Mouse (Mus musculus) CD8-positive naive resting alpha-beta T cell, adult 2 months (primary cell): ENCODE results near the gene Serpinb6b.
"Not testable (repeated sequence)": the region's sequence is repeated elsewhere in the genome, so short reads cannot be mapped to it uniquely, and the experiment has no call there.

Source experiments
- DNase-seq, 2 experiments: peaks; one replicate each; pipeline ENCODE4 v3.0.0; 2022; ENCODE audit warnings: low read depth in 2 of 2, low spot score in 2 of 2

Gene Serpinb6b

DNA sequence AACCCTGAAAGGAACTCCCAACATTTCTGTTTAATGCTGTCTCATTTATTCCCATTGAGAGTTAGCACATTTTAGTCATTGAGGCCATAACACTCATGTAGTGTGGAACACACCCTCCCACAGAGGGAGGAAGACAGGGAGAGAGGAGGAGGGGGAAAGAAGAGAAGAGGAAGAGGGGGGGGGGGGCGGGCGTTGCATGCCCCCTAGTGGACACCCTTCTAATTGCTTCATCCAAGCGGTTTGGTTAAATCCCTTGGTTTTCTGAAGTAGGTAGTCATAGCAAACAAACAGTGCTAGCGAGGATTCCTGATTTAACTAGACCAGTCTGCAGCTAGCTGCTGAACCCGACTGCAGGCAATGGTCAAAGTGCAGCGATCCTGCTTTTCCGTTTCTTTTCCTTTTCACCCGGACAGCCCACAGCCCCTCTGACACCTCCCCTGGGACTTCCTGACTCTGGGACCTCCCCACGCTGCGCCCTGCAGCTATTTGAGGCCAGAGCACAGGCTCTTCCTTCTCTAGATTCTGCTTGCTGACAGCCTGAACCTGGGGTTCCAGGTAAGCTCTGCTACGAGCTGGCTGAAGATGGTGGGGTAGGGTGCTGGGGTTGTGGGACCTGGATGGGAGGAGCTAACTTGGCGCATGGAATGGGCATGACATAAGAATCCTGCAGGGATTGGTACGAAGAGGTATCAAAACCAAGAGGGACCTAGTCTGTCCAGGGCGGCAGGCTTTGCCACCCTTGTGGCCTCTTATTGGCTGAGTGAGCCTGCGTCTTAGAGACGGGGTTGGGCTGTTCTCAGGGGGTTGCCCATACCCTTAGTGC is at the start of gene Serpinb6b:
Gene Serpinb6b (plus strand): TSS at position 221 of the 823 bp plus-strand sequence.
- peak; percentile 13 to 35 for DNase-seq

DNA sequence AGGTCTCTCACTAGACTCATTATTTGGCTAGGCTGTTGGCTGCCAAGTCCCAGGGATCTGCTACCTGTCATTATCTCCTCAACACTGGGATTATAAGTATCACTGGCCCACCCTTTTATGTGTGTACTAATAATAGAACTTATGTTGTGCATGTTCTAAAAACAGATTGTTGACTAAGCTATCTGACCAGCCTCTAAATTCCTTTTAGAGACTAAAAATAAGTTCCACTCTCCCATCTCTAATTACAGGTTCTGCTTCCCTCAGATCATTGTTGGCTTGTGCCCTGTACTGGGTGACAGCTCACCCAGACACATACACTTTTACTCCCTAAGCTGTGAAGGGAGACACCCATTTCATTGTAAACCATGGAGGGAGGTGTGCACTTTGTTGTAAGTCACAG is 42.4 kb upstream of the Serpinb6b start:
- no peak for DNase-seq

DNA sequence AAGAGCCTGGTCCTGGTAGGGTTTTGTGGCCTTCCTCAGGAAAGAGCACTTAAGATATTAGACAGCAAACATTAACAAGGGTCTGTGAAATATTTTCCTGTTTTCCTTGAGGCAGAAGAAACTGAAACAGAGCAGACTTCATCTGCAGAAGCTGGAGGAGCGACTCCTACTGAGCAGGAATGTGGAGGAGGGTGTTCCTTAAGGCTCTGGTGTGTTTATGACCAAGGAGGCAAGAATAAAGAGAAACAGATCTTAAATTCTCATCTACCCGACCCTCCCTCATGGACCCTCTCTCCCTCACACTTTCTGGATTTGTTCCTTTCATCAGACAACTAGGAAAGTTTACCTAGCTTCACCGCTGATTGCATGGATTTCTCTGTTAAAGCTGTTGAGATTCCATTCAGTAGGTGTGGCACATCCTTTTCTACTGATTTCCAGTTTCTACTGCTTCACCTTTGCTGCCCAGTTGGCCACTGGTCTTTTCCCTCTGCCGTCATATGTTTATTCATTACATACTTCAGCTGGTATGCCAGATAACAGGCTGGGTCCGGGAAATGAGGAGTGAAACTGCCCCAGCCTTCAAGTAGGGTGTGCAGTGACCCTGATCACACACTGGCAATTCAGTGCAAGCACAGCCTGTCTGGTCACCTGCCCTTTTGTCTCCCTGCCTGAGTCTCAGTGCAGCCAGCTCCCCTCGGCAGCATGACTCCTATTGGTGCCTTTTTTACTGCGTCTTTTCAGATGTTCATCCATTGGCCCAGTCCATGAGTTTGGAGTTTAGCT is 40.2 kb upstream of the Serpinb6b start:
- DNase-seq: no peak

DNA sequence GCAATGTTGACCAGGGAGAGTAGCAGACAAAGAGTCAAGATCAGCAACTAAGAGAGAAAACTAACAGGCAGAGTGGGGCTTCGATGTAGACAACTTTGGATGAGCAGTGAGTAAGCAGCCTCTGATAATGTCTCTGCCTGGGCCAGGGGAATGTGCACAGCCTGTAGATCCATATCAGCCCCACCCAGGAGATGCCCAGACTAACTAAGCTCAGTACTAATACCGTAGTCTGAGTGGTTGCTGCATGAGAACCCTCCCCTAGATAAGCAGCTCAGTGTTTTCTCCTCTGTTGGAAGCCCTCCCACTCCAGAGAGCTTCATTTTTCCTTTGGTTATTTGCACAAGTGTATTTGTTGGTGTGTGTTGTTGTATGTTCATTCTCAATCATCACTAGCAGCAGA is 38.3 kb upstream of the Serpinb6b start:
- DNase-seq: no peak

DNA sequence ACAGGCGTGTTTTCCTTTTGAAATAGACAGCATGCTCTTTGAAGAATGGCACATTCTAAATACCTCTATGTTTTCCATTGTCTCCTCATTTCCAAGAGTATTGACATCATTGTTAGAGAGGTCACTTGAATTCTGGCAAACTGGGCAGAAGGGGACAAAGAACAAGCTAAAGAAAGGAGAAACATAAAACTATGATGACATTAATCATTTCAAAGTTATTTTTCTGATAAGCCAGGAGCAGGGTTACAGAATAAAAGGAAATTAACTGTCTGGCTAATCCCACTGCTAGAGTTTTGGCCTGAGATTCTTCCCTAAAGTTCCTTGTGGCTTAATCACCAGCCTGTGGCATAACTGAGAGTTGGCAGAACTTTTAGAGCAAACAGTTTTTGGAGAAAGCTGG is 37.8 kb upstream of the Serpinb6b start:
- no peak for DNase-seq

DNA sequence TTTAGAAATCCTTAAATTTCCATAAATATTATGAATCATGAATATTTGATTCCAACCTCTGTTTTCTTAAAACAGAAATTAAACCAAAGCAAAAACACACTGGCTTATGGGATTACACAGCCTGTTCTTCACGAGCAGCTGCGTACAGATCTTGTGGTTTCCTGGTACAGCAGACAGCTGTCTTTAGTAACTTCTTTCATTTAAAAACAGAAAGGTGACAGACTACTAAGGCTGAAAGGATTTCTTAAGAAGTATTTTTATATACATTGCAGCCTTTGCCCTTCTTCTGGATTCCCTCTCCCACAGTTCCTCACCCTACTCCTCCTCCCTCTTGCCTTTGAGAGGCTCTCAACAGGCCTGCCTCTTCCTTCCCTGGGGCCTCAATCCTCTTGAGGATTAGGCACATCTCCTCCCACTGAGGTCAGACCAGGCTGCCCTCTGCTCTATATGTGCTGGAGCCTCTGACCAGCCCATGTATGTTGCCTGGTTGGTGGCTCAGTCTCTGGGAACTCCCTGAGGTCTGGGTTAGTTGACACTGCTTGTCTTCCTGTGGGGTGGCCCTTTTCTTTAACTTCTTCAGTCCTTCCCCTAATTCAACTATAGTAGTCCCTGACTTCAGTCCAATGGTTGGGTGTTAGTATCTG is 35.8 kb upstream of the Serpinb6b start:
- no peak for DNase-seq

DNA sequence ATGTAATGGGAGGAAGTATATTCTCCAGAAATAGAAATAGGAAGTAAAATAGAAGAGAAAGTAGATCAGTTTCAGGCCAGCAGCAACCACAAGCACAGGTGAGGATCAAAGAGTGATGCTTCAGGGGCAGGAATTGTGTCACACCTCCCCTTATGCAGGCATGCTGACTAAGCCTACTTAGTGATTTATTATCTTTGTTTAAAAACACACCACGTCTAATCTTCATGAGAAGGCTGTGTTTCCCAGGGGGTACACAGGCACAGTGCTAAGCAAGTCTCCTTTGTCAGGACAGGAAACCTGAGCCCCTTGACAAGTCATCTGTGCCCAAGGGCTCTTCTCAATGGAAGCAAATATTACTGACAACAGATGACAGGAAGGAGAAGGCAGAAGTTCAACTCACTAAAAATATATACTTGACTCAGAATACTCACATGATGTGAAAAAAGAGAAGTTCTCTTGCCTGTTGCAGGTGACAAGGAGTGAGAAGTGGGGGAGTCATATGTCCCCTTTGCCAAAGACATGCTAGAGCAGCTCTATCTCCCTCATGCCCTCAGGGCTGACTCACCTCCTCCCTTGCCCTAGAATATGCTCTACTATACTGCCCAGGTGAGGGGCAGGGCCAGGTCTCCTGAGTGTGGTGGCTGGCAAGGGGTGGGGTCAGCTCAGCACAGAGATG is 30.2 kb upstream of the Serpinb6b start:
- DNase-seq: no peak

DNA sequence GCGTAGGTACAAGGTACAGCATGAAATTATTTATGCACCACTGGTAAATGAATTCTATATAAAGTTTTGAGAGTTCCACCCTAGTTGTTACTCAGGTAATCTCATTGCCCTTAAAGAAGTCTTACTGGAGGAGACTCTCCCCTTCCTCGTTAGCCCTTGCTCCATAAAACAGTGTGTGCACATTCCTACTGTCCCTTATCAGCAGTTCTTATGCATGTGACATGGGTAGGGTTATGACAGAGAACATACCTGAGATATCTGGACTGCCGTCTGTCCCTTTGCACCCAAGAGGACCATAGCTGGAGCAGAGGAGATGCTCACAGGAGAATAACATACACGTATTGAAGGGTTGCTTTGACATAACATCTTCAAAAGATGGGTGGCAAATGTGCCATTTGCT is 26.7 kb upstream of the Serpinb6b start:
- DNase-seq: not testable (repeated sequence)

DNA sequence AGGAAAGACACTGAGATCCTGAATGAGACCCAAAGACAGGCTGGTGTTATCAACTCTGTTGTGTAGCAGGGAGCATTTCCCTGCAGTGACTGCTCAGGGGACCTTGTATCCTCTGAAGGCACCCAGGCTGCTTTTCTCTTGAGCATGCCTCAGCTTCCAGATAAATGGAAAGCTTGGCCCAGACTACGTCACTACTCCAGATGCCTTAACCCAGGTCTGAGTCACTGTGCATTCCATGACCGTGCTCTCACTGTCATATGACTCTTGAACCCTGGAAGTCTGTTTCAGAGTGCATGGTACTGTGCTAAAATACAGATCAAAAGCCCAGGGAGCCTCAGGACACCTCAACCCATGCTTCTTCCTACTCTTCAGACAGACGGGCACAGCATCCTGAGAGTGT is 25.8 kb upstream of the Serpinb6b start:
- not testable (repeated sequence) for DNase-seq

DNA sequence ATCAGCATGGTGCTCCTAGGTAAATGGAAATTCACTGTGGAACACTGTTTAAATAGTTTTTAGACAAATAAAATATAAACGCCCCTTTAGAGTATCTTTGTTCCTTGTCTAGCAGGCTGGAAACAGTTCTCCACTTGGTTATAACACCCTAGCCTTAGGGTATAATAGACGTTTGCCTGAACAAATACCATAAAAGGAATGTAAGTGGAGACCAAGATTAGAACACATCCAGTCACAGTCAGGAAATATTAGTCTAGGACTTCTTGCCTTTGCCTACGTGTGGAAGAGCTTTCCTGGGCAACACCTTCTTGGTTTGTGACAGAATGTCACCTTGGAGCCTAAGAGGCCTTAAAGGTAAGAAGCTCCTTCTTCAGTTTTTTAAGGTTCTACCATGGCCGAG is 8.5 kb upstream of the Serpinb6b start:
- no peak for DNase-seq

DNA sequence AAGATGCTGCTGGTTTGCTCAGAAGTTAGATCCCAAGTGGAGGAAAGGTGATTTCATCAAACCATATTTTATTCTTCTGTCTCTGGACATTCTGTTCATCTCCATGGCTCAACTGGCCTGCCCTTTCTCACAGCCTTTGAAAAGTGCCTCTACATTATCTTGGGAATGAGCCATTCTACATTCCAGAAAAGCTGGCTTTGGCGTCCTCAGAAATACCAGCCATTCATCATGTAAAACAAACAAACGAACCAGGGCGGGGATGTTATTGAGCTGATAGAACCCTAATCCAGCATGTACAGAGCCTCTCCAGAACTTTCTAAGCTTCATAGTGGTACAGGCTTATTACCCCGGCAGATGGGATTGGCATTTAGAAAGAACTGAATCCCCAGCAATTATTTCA is 7.1 kb upstream of the Serpinb6b start:
- DNase-seq: no peak

DNA sequence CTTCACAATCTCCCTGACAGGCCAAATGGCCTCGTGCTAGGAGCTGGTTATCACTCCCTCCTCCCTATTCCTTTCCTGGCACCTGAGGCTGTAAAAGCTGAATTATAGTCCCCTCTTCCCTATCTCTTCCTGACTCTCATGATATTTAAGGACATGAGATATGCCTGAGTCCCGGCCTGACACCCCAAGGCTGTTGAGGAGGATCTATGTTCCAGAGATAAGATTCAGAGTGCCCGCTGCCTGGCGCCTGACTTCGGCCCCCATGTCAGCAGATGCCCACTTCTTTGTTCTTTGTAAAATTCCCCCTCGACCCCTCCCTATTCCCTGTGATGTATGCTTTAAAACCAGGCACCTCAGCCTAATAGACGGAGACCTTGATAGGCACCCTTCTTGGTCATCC is 6.5 kb upstream of the Serpinb6b start:
- DNase-seq: not testable (repeated sequence)

DNA sequence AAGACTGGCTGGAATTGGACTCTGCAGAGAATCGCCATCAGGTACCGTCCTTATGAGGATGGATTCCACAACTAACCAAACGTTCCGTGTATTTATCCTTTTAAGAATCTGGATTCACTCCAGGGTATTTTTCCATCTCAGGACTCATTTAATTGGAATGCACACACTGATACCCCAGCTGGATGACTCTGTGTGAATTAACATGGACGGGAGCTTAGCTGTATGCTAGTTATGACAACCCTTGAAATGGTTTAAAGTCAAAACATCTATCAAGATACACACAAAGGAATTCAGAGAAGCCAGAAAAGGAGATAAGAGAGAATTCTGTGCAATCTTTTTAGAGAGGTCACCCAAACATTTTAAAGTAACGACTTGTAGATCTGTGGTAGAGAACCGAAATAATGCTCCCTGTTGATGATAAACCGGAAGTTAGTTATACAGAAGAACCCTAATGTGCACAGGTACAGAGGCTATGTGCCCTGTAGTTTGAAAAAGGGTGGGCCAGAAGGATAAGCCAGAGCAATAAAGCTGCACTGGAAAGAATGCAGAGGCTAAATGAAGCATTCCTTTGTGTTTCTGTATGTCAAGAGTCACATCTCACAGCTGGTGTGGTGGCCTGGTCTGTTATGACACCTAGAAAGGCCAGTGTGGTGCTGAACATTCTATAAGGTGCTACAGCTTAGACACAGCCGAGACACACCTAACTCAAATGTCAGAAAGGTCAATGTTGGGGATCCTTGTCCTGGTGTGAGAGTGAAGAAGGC is 837 bp upstream of the Serpinb6b start:
- DNase-seq: no peak

DNA sequence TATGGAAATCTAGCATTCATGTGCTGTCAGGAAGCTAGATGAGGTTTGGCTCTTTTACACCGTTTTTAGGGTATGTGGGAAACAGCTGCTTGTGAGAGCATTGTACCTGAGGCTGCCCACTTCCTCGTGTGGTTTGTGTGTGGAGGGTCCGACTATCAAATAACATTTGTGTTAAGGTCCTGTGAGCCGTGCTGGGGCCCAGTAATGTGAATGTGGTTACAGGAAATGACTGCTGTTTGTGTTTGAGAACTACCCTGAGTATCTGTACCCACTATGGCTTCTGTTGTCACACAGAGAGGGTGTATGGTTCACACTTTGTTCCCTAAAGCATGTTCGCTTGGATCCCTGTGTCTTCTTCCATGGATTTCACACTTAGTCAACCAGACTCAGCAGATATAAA is 1.1 kb downstream of the Serpinb6b start:
- peak; percentile 7 to 9 for DNase-seq

DNA sequence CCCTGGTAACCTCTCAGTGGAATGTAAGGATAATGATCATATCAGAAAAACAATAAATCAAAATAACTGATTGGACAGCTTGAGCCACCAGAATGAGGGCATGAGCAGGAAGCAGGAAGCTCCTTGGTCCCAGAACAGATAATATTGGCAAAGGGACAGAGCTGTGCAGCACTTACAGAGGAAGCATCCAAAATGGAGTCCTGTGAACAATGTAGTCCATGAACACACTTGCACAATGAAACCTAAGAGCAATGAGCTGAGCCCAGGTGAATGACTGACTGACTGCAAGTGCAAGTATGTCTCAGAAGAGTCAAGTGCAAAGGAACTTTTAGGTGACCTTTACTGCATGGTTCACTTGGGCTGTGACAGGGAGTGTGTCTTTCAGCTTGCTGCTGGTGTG is 2.2 kb downstream of the Serpinb6b start:
- no peak for DNase-seq

DNA sequence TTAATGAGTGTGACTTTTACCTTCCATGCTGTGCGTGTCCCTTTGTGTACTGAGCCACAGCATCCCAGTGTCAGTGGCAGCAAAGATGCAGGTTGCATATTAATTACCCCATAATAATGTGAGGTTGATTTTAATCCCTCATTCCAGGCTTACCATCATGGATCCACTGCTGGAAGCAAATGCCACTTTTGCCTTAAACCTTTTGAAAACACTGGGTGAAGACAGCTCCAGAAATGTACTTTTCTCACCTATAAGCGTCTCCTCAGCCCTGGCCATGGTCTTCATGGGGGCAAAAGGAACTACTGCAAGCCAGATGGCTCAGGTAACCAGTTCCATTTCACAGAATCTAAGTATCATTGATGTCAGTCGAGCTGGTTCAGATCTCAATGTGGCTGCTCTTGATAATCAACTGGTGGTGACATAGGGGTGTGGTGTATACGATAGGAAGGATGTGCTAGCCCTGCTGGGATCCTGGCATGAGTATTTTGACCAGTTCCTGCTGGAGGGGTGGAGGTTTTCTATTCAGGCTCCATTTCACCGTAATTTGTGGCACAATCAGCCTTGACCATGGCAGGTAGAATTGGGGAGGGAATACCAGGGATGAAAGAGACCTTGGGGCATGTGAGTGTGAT is 3.5 kb downstream of the Serpinb6b start:
- no peak for DNase-seq

DNA sequence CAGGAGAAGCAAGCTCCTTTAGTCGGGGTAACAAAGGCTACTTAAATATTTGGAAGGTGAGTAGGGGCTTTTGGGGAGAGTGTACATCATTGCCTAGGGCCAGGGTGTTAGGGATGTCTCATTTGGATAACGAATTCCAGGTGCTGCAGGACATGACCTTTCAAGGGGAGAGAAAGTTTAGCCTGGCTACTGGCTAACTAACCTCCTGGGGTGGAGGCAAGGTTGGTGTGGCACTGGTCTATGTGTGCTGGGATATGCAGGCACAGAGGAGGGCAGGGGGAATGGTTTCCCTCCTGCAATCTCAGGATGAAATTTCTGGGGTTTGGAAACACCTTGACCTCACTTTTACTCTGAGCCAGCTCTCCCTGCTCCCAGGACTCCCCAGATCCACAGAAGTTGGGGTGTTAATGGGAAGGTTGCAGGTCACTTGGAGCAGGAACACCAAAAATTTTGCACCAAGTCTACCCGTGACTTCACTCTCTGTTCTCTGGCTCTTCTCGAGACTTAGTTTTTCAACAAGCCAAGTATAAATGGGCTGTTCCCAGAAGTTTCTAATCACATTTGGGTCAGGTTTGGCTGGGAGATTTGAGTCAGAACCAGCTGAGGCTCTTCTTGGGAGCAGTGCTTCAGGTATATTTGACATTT is 4.1 kb downstream of the Serpinb6b start:
- no peak for DNase-seq

DNA sequence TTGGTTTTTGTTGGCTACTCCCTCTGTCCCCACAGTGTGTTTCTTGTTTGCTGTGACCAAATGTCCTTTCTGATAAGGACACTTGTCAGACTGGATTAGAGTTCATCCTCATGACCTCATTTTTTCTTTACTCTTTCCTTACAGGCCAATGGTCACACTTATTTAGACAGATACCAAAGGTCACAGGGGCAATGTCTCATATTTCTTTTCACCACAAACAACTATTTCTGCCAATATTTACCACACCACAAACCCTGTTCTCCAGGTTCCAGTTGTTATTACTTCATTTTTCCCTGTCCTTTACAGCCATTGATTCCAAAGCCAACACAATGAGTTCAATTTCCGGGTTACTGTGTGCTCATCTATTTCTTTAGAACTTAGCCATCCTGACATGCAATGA is 4.6 kb downstream of the Serpinb6b start:
- DNase-seq: no peak

DNA sequence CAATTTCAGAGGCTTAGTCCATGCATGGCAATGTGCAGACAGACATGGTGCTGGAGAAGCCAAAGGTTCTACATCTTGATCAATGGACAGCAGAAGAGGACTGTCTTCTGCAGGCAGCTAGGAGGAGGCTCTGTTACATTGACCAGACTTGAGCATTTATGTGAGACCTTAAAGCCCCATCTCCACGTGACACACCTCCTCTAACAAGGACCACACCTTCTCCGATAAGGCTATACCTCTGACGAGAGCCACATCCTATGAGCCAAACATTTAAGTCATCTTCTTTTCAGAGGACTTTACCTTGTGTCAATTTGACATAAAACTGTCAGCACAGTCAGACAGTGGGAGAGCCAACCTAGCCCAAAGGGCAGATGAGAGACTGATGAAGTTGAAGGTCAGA is 5.8 kb downstream of the Serpinb6b start:
- DNase-seq: no peak

DNA sequence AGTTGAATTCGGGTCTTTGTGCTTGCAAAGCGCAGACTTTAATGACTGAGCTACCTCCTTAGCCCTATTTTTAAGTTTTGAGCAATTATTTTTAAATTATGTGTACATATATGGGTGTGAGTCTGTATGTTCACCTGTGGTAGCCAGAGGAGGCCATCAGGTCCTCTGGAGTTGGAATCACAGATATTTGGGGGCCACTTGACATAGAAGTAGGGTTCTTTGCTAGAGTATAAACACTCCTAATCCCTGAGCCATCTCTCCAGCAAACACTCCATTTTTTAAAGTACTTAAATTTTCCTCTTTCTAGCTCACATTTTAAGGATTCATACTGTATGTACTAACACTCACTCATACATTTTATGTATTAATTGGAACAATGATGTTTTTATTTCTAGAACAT is 9.3 kb downstream of the Serpinb6b start:
- no peak for DNase-seq
